Mouse (Mus musculus): ENCODE results near the gene Snrnp70. TPM values are rescaled to one million over a fixed set of nuclear protein-coding genes. Genes with fewer than 3 reads are reported as not detected.

Snrnp70 gene
- polyA plus RNA-seq, 1 experiment from 2014 or later: 241 TPM

- peaks cover 83% of the 10 kb centered on the region for H3K4me1 ChIP-seq
- no peaks in the 10 kb centered on the region for H3K9me3 ChIP-seq
- no peaks in the 10 kb centered on the region for H3K36me3 ChIP-seq
- DNase-seq (ENCODE audit: low spot score): no peak
- H3K27ac ChIP-seq: peak overlapping the region; percentile 89
- H3K4me3 ChIP-seq: peak overlapping the region; percentile 64
- H3K27me3 ChIP-seq (ENCODE audit: insufficient read depth, poor library complexity, severe bottlenecking): peaks cover 22% of the 10 kb centered on the region
- 3% methylated on average over 14 of the region's 14 CpGs for WGBS
Measured at GRCm38 (mm10) chr7:45338161-45338911, 57.2 kb downstream of the Snrnp70 start.

GRCm38 (mm10) chr7:45337469-45337868 lies 58.1 kb downstream of the Snrnp70 start:
- peak overlapping the region; percentile 48; the same call in 1 of the 2 replicates for H3K27ac ChIP-seq
- H3K9me3 ChIP-seq: no peaks in the 10 kb centered on the region
- WGBS: 14% methylated on average over 4 of the region's 4 CpGs
- peak overlapping the region; percentile 64 for H3K4me3 ChIP-seq
- no peaks in the 10 kb centered on the region for H3K36me3 ChIP-seq
- H3K4me1 ChIP-seq: peaks cover 90% of the 10 kb centered on the region
- no peak for DNase-seq (ENCODE audit: low spot score)
- H3K27me3 ChIP-seq (ENCODE audit: insufficient read depth, poor library complexity, severe bottlenecking): 0 out of 2 replicates have a peak, but pooled peaks cover 16% of the 10 kb centered on the region

- peaks cover 97% of the 10 kb centered on the region for H3K4me1 ChIP-seq
- H3K27ac ChIP-seq: no peak overlapping the region; the same call in 1 of the 2 replicates
- no peaks in the 10 kb centered on the region for H3K36me3 ChIP-seq
- H3K27me3 ChIP-seq (ENCODE audit: insufficient read depth, poor library complexity, severe bottlenecking): 0 out of 2 replicates have a peak, but pooled peaks cover 16% of the 10 kb centered on the region
- 93% methylated on average over 4 of the region's 4 CpGs for WGBS
- no peak for DNase-seq (ENCODE audit: low spot score)
- H3K4me3 ChIP-seq: peak overlapping the region; percentile 64; the same call in 1 of the 2 replicates
- no peaks in the 10 kb centered on the region for H3K9me3 ChIP-seq
Measured at GRCm38 (mm10) chr7:45336319-45336718, 59.2 kb downstream of the Snrnp70 start.

- Histone ChIP-seq H3K9me3 (no peaks in the 10 kb centered on the region), H3K4me3 (peak within 1 kb of the TSS; percentile 69), H3K27me3 (ENCODE audit: insufficient read depth, poor library complexity, severe bottlenecking) (0 out of 2 replicates have a peak, but pooled peaks cover 16% of the 10 kb centered on the region), H3K36me3 (no peaks in the 10 kb centered on the region), H3K27ac (peak within 1 kb of the TSS; percentile 88), H3K4me1 (peaks cover 97% of the 10 kb centered on the region)
- no peak for DNase-seq (ENCODE audit: low spot score)
- WGBS: 19% methylated on average over 5 of the region's 5 CpGs
Measured at GRCm38 (mm10) chr7:45335056-45335455, 60.5 kb downstream of the Snrnp70 start, which contains the start of gene Hrc. Hrc (plus strand) TSS chr7:45335290.

GRCm38 (mm10) chr7:45334605-45335004 lies 60.9 kb downstream of the Snrnp70 start:
- Histone ChIP-seq H3K36me3 (no peaks in the 10 kb centered on the region), H3K4me1 (peaks cover 93% of the 10 kb centered on the region), H3K27ac (peak overlapping the region; percentile 88), H3K27me3 (ENCODE audit: insufficient read depth, poor library complexity, severe bottlenecking) (0 out of 2 replicates have a peak, but pooled peaks cover 16% of the 10 kb centered on the region), H3K9me3 (no peaks in the 10 kb centered on the region), H3K4me3 (peak overlapping the region; percentile 69)
- WGBS: 15% methylated on average over 3 of the region's 3 CpGs
- no peak for DNase-seq (ENCODE audit: low spot score)

GRCm38 (mm10) chr7:45333431-45333982 lies 62.0 kb downstream of the Snrnp70 start, which contains the start of gene Trpm4:
Trpm4 (minus strand) TSS chr7:45333780.
- Histone ChIP-seq H3K27ac (peak within 1 kb of the TSS; percentile 88), H3K9me3 (no peaks in the 10 kb centered on the region), H3K36me3 (no peaks in the 10 kb centered on the region), H3K4me3 (peak within 1 kb of the TSS; percentile 69), H3K27me3 (ENCODE audit: insufficient read depth, poor library complexity, severe bottlenecking) (0 out of 2 replicates have a peak, but pooled peaks cover 14% of the 10 kb centered on the region), H3K4me1 (peaks cover 89% of the 10 kb centered on the region)
- peak; percentile 91 for DNase-seq (ENCODE audit: low spot score)
- WGBS: under 1% methylated on average over 38 of the region's 38 CpGs

GRCm38 (mm10) chr7:45332685-45333425 lies 62.7 kb downstream of the Snrnp70 start:
- WGBS: 2% methylated on average over 22 of the region's 22 CpGs
- peak; percentile 88 for DNase-seq (ENCODE audit: low spot score)
- peak overlapping the region; percentile 88 for H3K27ac ChIP-seq

GRCm38 (mm10) chr7:45331502-45331901 lies 64.0 kb downstream of the Snrnp70 start:
- Histone ChIP-seq H3K9me3 (no peaks in the 10 kb centered on the region), H3K36me3 (peaks cover 9% of the 10 kb centered on the region), H3K4me1 (peaks cover 78% of the 10 kb centered on the region), H3K4me3 (0 out of 2 replicates have a peak overlapping the region, but pooled peaks have one; percentile 0), H3K27ac (no peak overlapping the region), H3K27me3 (ENCODE audit: insufficient read depth, poor library complexity, severe bottlenecking) (no peaks in the 10 kb centered on the region)
- DNase-seq (ENCODE audit: low spot score): no peak
- WGBS: 66% methylated on average over 6 of the region's 6 CpGs

More at GRCm38 (mm10) chr7:45332685-45333425, 62.7 kb downstream of the Snrnp70 start:
- H3K27me3 ChIP-seq (ENCODE audit: insufficient read depth, poor library complexity, severe bottlenecking): 0 out of 2 replicates have a peak, but pooled peaks cover 8% of the 10 kb centered on the region
- H3K9me3 ChIP-seq: no peaks in the 10 kb centered on the region
- H3K36me3 ChIP-seq: no peaks in the 10 kb centered on the region
- H3K4me3 ChIP-seq: peak overlapping the region; percentile 69
- peaks cover 83% of the 10 kb centered on the region for H3K4me1 ChIP-seq

- 67% methylated on average over 13 of the region's 13 CpGs for WGBS
- no peak for DNase-seq (ENCODE audit: low spot score)
- H3K27ac ChIP-seq: peak overlapping the region; percentile 79
- no peaks in the 10 kb centered on the region for H3K9me3 ChIP-seq
- peaks cover 28% of the 10 kb centered on the region for H3K36me3 ChIP-seq
- peaks cover 53% of the 10 kb centered on the region for H3K4me1 ChIP-seq
- no peak overlapping the region; the same call in 1 of the 2 replicates for H3K4me3 ChIP-seq
- H3K27me3 ChIP-seq (ENCODE audit: insufficient read depth, poor library complexity, severe bottlenecking): no peaks in the 10 kb centered on the region
Measured at GRCm38 (mm10) chr7:45328841-45329475, 66.6 kb downstream of the Snrnp70 start.

Other genes starting within 250 kb of the Snrnp70 start
- gene Pih1d1, start 241.4 kb downstream of the Snrnp70 start, polyA plus RNA-seq (2016; fragmentation: Nextera tagmentation; extraction: Ambion mirVana): 97.8 and 102 TPM in 2 replicates
- 45.2 and 45.7 TPM in 2 replicates for gene Aldh16a1, start 241.2 kb downstream of the Snrnp70 start, polyA plus RNA-seq (2016; fragmentation: Nextera tagmentation; extraction: Ambion mirVana)
- gene Slc17a7, start 231.8 kb downstream of the Snrnp70 start, polyA plus RNA-seq (2016; fragmentation: Nextera tagmentation; extraction: Ambion mirVana): 0.76 and 1.4 TPM in 2 replicates
- not detected in 2 replicates for gene Gfy, start 216.2 kb downstream of the Snrnp70 start, polyA plus RNA-seq (2016; fragmentation: Nextera tagmentation; extraction: Ambion mirVana)
- gene Pth2, start 214.7 kb downstream of the Snrnp70 start, polyA plus RNA-seq (2016; fragmentation: Nextera tagmentation; extraction: Ambion mirVana): 0.41 TPM in 1 of 2 replicates, not detected in the other
- 0.69 and 0.88 TPM in 2 replicates for gene Ccdc155, start 190.8 kb downstream of the Snrnp70 start, polyA plus RNA-seq (2016; fragmentation: Nextera tagmentation; extraction: Ambion mirVana)
- 1.2 and 1.9 TPM in 2 replicates for gene Dkkl1, start 183.6 kb downstream of the Snrnp70 start, polyA plus RNA-seq (2016; fragmentation: Nextera tagmentation; extraction: Ambion mirVana)
- 161 and 210 TPM in 2 replicates for gene Tead2, start 180.0 kb downstream of the Snrnp70 start, polyA plus RNA-seq (2016; fragmentation: Nextera tagmentation; extraction: Ambion mirVana)
- gene Cd37, start 156.6 kb downstream of the Snrnp70 start, polyA plus RNA-seq (2016; fragmentation: Nextera tagmentation; extraction: Ambion mirVana): 1.5 and 2.3 TPM in 2 replicates
- 0.50 and 0.83 TPM in 2 replicates for gene Slc6a16, start 154.7 kb downstream of the Snrnp70 start, polyA plus RNA-seq (2016; fragmentation: Nextera tagmentation; extraction: Ambion mirVana)
- gene Slc6a21, start 118.2 kb downstream of the Snrnp70 start, polyA plus RNA-seq (2016; fragmentation: Nextera tagmentation; extraction: Ambion mirVana): not detected in 2 replicates
- gene Trpm4, start 62.0 kb downstream of the Snrnp70 start, polyA plus RNA-seq (2016; fragmentation: Nextera tagmentation; extraction: Ambion mirVana): 13.5 and 15.2 TPM in 2 replicates
- gene Hrc, start 60.5 kb downstream of the Snrnp70 start, polyA plus RNA-seq (2016; fragmentation: Nextera tagmentation; extraction: Ambion mirVana): 17.9 and 31.4 TPM in 2 replicates
- 2.4 and 2.9 TPM in 2 replicates for gene Ppfia3, start 28.7 kb downstream of the Snrnp70 start, polyA plus RNA-seq (2016; fragmentation: Nextera tagmentation; extraction: Ambion mirVana)
- gene Lin7b, start 25.2 kb downstream of the Snrnp70 start, polyA plus RNA-seq (2016; fragmentation: Nextera tagmentation; extraction: Ambion mirVana): 0.59 and 1.4 TPM in 2 replicates
- gene Kcna7, start 9.9 kb upstream of the Snrnp70 start, polyA plus RNA-seq (2016; fragmentation: Nextera tagmentation; extraction: Ambion mirVana): 0.28 and 0.45 TPM in 2 replicates
- gene Ntf5, start 18.0 kb upstream of the Snrnp70 start, polyA plus RNA-seq (2016; fragmentation: Nextera tagmentation; extraction: Ambion mirVana): 1.5 and 2.6 TPM in 2 replicates
- not detected in 2 replicates for gene Lhb, start 25.1 kb upstream of the Snrnp70 start, polyA plus RNA-seq (2016; fragmentation: Nextera tagmentation; extraction: Ambion mirVana)
- gene Gys1, start 39.1 kb upstream of the Snrnp70 start, polyA plus RNA-seq (2016; fragmentation: Nextera tagmentation; extraction: Ambion mirVana): 79.9 and 124 TPM in 2 replicates
- 121 and 175 TPM in 2 replicates for gene Ruvbl2, start 42.4 kb upstream of the Snrnp70 start, polyA plus RNA-seq (2016; fragmentation: Nextera tagmentation; extraction: Ambion mirVana)
- 4,578 and 4,939 TPM in 2 replicates for gene Ftl1, start 64.1 kb upstream of the Snrnp70 start, polyA plus RNA-seq (2016; fragmentation: Nextera tagmentation; extraction: Ambion mirVana)
- gene Bax, start 71.2 kb upstream of the Snrnp70 start, polyA plus RNA-seq (2016; fragmentation: Nextera tagmentation; extraction: Ambion mirVana): 187 and 244 TPM in 2 replicates
- gene Tulp2, start 86.1 kb upstream of the Snrnp70 start, polyA plus RNA-seq (2016; fragmentation: Nextera tagmentation; extraction: Ambion mirVana): 2.6 and 2.9 TPM in 2 replicates
- not detected in 2 replicates for gene Gm45808, start 91.1 kb upstream of the Snrnp70 start, polyA plus RNA-seq (2016; fragmentation: Nextera tagmentation; extraction: Ambion mirVana)
- 5.8 and 6.1 TPM in 2 replicates for gene Dhdh, start 93.1 kb upstream of the Snrnp70 start, polyA plus RNA-seq (2016; fragmentation: Nextera tagmentation; extraction: Ambion mirVana)
- 163 and 198 TPM in 2 replicates for gene Nucb1, start 114.7 kb upstream of the Snrnp70 start, polyA plus RNA-seq (2016; fragmentation: Nextera tagmentation; extraction: Ambion mirVana)
- 28.2 and 31.2 TPM in 2 replicates for gene Ppp1r15a, start 130.5 kb upstream of the Snrnp70 start, polyA plus RNA-seq (2016; fragmentation: Nextera tagmentation; extraction: Ambion mirVana)
- 0.59 and 0.64 TPM in 2 replicates for gene Plekha4, start 130.6 kb upstream of the Snrnp70 start, polyA plus RNA-seq (2016; fragmentation: Nextera tagmentation; extraction: Ambion mirVana)
- 0.42 and 1.2 TPM in 2 replicates for gene Hsd17b14, start 159.2 kb upstream of the Snrnp70 start, polyA plus RNA-seq (2016; fragmentation: Nextera tagmentation; extraction: Ambion mirVana)
- 76.7 and 80.8 TPM in 2 replicates for gene Bcat2, start 174.4 kb upstream of the Snrnp70 start, polyA plus RNA-seq (2016; fragmentation: Nextera tagmentation; extraction: Ambion mirVana)
- gene Fgf21, start 219.7 kb upstream of the Snrnp70 start, polyA plus RNA-seq (2016; fragmentation: Nextera tagmentation; extraction: Ambion mirVana): not detected in 2 replicates
- not detected in 2 replicates for gene Fut1, start 221.5 kb upstream of the Snrnp70 start, polyA plus RNA-seq (2016; fragmentation: Nextera tagmentation; extraction: Ambion mirVana)
- 0.25 and 0.49 TPM in 2 replicates for gene Izumo1, start 226.1 kb upstream of the Snrnp70 start, polyA plus RNA-seq (2016; fragmentation: Nextera tagmentation; extraction: Ambion mirVana)
- gene Rasip1, start 231.7 kb upstream of the Snrnp70 start, polyA plus RNA-seq (2016; fragmentation: Nextera tagmentation; extraction: Ambion mirVana): 17.6 and 20.5 TPM in 2 replicates
- 1.9 and 2.3 TPM in 2 replicates for gene Mamstr, start 244.2 kb upstream of the Snrnp70 start, polyA plus RNA-seq (2016; fragmentation: Nextera tagmentation; extraction: Ambion mirVana)

Measured in heart, embryonic 10.5 days (tissue).